Mouse (Mus musculus) forebrain, embryonic 11.5 days (tissue): ENCODE measurements around the gene Olfr644. TPM values are rescaled to one million over a fixed set of nuclear protein-coding genes. Genes with fewer than 3 reads are reported as not detected.

Source experiments
- ATAC-seq: fragments of 200-750 bp; cut with Nextera tagmentation; replicated peaks from 2 replicates; pipeline ENCODE4 v1.8.0; 2017; ENCODE audit warnings: moderate TSS enrichment; ENCODE audit not compliant: low FRiP score
- DNase-seq: peaks from one replicate; pipeline ENCODE4 v3.0.0-alpha.2; 2017; ENCODE audit warnings: low spot score
- H3K27ac ChIP-seq: fragments of 300-500 bp; sonication (generic); 2 replicates; pipeline ENCODE4 v1.5.1; 2014; ENCODE audit warnings: low read depth, low read length
- H3K27me3 ChIP-seq: fragments of 300-500 bp; sonication (generic); 2 replicates; pipeline ENCODE4 v1.6.1; 2014; ENCODE audit warnings: mild to moderate bottlenecking, low read length, mixed read lengths; ENCODE audit not compliant: control insufficient read depth, insufficient read depth
- H3K36me3 ChIP-seq: fragments of 300-500 bp; sonication (generic); 2 replicates; pipeline ENCODE4 v1.6.1; 2014; ENCODE audit warnings: mild to moderate bottlenecking, low read length, moderate library complexity, mixed read lengths; ENCODE audit not compliant: control insufficient read depth, insufficient read depth
- H3K4me1 ChIP-seq: fragments of 300-500 bp; sonication (generic); replicated peaks from 2 replicates; pipeline ENCODE4 v1.6.1; 2014; ENCODE audit warnings: low read length, mixed read lengths; ENCODE audit not compliant: control insufficient read depth, insufficient read depth
- H3K4me2 ChIP-seq: fragments of 300-500 bp; sonication (generic); 2 replicates; pipeline ENCODE4 v1.6.1; 2014; ENCODE audit warnings: low read depth, mild to moderate bottlenecking, low read length, moderate library complexity, mixed read lengths; ENCODE audit not compliant: severe bottlenecking
- H3K4me3 ChIP-seq: fragments of 300-500 bp; sonication (generic); 2 replicates; pipeline ENCODE4 v1.5.1; 2014; ENCODE audit warnings: low read depth, low read length
- H3K9ac ChIP-seq: fragments of 300-500 bp; sonication (generic); 2 replicates; pipeline ENCODE4 v1.6.1; 2014; ENCODE audit warnings: low read length
- H3K9me3 ChIP-seq: fragments of 300-500 bp; sonication (generic); 2 replicates; pipeline ENCODE4 v1.6.1; 2016; ENCODE audit warnings: low read length, mixed read lengths; ENCODE audit not compliant: control insufficient read depth
- WGBS: fragments of 180-500 bp; shearing (Covaris S2); extraction: QIAGEN DNeasy Blood & Tissue Kit; methylation state at CpG from one replicate; pipeline ENCODE4 v1.1.7; 2014; 5-methylcytosine and 5-hydroxymethylcytosine counted together
- polyA plus RNA-seq: library from polyadenylated mRNA; unstranded; fragments of >200 nt; fragmentation: Nextera tagmentation; extraction: Ambion mirVana; gene quantifications from 2 replicates; pipeline ENCODE4 v1.2.1, GENCODE M21; 2014

Gene Olfr644
- polyA plus RNA-seq, 1 experiment from 2014 or later, result not detected

GRCm38 (mm10) chr7:104026978-104027377 lies 44.7 kb downstream of the Olfr644 start:
- Histone ChIP-seq H3K36me3 (no peaks in the 10 kb centered on the region), H3K9ac (no peak overlapping the region), H3K4me1 (no peaks in the 10 kb centered on the region), H3K27me3 (no peaks in the 10 kb centered on the region), H3K4me3 (no peak overlapping the region), H3K27ac (no peak overlapping the region), H3K4me2 (no peak overlapping the region), H3K9me3 (no peaks in the 10 kb centered on the region)
- DNase-seq, result no peak
- 81% methylated on average over 3 of the region's 3 CpGs for WGBS
- ATAC-seq, result no peak

GRCm38 (mm10) chr7:104025473-104025872 lies 46.2 kb downstream of the Olfr644 start, which contains the start of gene Olfr640:
Gene Olfr640 (minus strand): TSS chr7:104025573.
- Histone ChIP-seq H3K9ac (no peak within 1 kb of the TSS), H3K27ac (no peak within 1 kb of the TSS), H3K36me3 (no peaks in the 10 kb centered on the region), H3K4me2 (no peak within 1 kb of the TSS), H3K9me3 (no peaks in the 10 kb centered on the region), H3K4me3 (no peak within 1 kb of the TSS), H3K27me3 (no peaks in the 10 kb centered on the region), H3K4me1 (no peaks in the 10 kb centered on the region)
- no peak for ATAC-seq
- 86% methylated on average over 6 of the region's 6 CpGs for WGBS
- DNase-seq, result no peak

- no peak overlapping the region for H3K27ac ChIP-seq
- no peaks in the 10 kb centered on the region for H3K36me3 ChIP-seq
- H3K9ac ChIP-seq, result no peak overlapping the region
- no peak for DNase-seq
- 88% methylated on average over 6 of the region's 6 CpGs for WGBS
- no peaks in the 10 kb centered on the region for H3K27me3 ChIP-seq
- no peak overlapping the region for H3K4me3 ChIP-seq
- no peak for ATAC-seq
- H3K4me1 ChIP-seq, result no peaks in the 10 kb centered on the region
- H3K4me2 ChIP-seq, result no peak overlapping the region
- no peaks in the 10 kb centered on the region for H3K9me3 ChIP-seq
Measured at GRCm38 (mm10) chr7:104021651-104022050, 50.0 kb downstream of the Olfr644 start.

- ATAC-seq, result no peak
- WGBS, result 91% methylated on average over 1 of the region's 1 CpGs
- Histone ChIP-seq H3K4me1 (no peaks in the 10 kb centered on the region), H3K36me3 (no peaks in the 10 kb centered on the region), H3K4me3 (no peak overlapping the region), H3K27me3 (no peaks in the 10 kb centered on the region), H3K9ac (no peak overlapping the region), H3K9me3 (no peaks in the 10 kb centered on the region), H3K4me2 (no peak overlapping the region), H3K27ac (no peak overlapping the region)
- DNase-seq, result no peak
Measured at GRCm38 (mm10) chr7:104018953-104019352, 52.7 kb downstream of the Olfr644 start.

- Histone ChIP-seq H3K4me2 (no peak within 1 kb of the TSS), H3K36me3 (no peaks in the 10 kb centered on the region), H3K27ac (no peak within 1 kb of the TSS), H3K4me3 (no peak within 1 kb of the TSS), H3K4me1 (no peaks in the 10 kb centered on the region), H3K9me3 (no peaks in the 10 kb centered on the region; the same call in 1 of the 2 replicates), H3K9ac (no peak within 1 kb of the TSS), H3K27me3 (no peaks in the 10 kb centered on the region)
- no peak for ATAC-seq
- DNase-seq, result no peak
Measured at GRCm38 (mm10) chr7:104017203-104017602, 54.5 kb downstream of the Olfr644 start, which contains the start of gene Olfr639. Gene Olfr639 (minus strand): TSS chr7:104017303.

Other genes starting within 250 kb of the Olfr644 start
- gene Hbb-bs, start 243.8 kb downstream of the Olfr644 start, polyA plus RNA-seq, result 254 and 256 TPM in 2 replicates
- not detected in 2 replicates for gene Hbb-bh2, start 231.3 kb downstream of the Olfr644 start, polyA plus RNA-seq
- gene Hbb-bh1, start 228.7 kb downstream of the Olfr644 start, polyA plus RNA-seq, result 2,356 and 2,804 TPM in 2 replicates
- gene Hbb-y, start 218.7 kb downstream of the Olfr644 start, polyA plus RNA-seq, result 10,747 and 11,615 TPM in 2 replicates
- not detected in 2 replicates for gene Olfr66, start 185.6 kb downstream of the Olfr644 start, polyA plus RNA-seq
- gene Olfr64, start 177.4 kb downstream of the Olfr644 start, polyA plus RNA-seq, result not detected in 2 replicates
- not detected in 2 replicates for gene Olfr65, start 168.4 kb downstream of the Olfr644 start, polyA plus RNA-seq
- not detected in 2 replicates for gene Olfr631, start 143.0 kb downstream of the Olfr644 start, polyA plus RNA-seq
- 0.12 TPM in 1 of 2 replicates, not detected in the other for gene Olfr632, start 137.5 kb downstream of the Olfr644 start, polyA plus RNA-seq
- gene Olfr633, start 127.4 kb downstream of the Olfr644 start, polyA plus RNA-seq, result not detected in 2 replicates
- 0.03 TPM in 1 of 2 replicates, not detected in the other for gene Olfr635, start 100.7 kb downstream of the Olfr644 start, polyA plus RNA-seq
- gene Olfr638, start 73.1 kb downstream of the Olfr644 start, polyA plus RNA-seq, result not detected in 2 replicates
- gene Olfr639, start 54.6 kb downstream of the Olfr644 start, polyA plus RNA-seq, result 0.04 TPM in 2 replicates
- gene Olfr640, start 46.3 kb downstream of the Olfr644 start, polyA plus RNA-seq, result not detected in 2 replicates
- gene Olfr641, start 36.4 kb downstream of the Olfr644 start, polyA plus RNA-seq, result not detected in 2 replicates
- not detected in 2 replicates for gene Olfr642, start 19.2 kb downstream of the Olfr644 start, polyA plus RNA-seq
- gene 4930516K23Rik, start 10.4 kb downstream of the Olfr644 start, polyA plus RNA-seq, result not detected in 2 replicates
- gene Olfr645, start 13.6 kb upstream of the Olfr644 start, polyA plus RNA-seq, result not detected in 2 replicates
- not detected in 2 replicates for gene Olfr646, start 33.0 kb upstream of the Olfr644 start, polyA plus RNA-seq
- not detected in 2 replicates for gene Ubqln5, start 58.0 kb upstream of the Olfr644 start, polyA plus RNA-seq
- gene Olfr643, start 65.5 kb upstream of the Olfr644 start, polyA plus RNA-seq, result not detected in 2 replicates
- gene Ubqln3, start 71.4 kb upstream of the Olfr644 start, polyA plus RNA-seq, result not detected in 2 replicates
- not detected in 2 replicates for gene Ubqlnl, start 78.7 kb upstream of the Olfr644 start, polyA plus RNA-seq
- not detected in 2 replicates for gene Olfm5, start 93.0 kb upstream of the Olfr644 start, polyA plus RNA-seq
- gene Olfr648, start 111.5 kb upstream of the Olfr644 start, polyA plus RNA-seq, result 0.27 and 0.40 TPM in 2 replicates
- gene Olfr649, start 124.1 kb upstream of the Olfr644 start, polyA plus RNA-seq, result not detected in 2 replicates
- gene Trim6, start 146.9 kb upstream of the Olfr644 start, polyA plus RNA-seq, result 2.7 and 3.3 TPM in 2 replicates
- gene Trim34a, start 172.6 kb upstream of the Olfr644 start, polyA plus RNA-seq, result 0.64 and 1.1 TPM in 2 replicates
- 0.12 TPM in 1 of 2 replicates, not detected in the other for gene Trim5, start 216.2 kb upstream of the Olfr644 start, polyA plus RNA-seq
- gene Trim12a, start 243.6 kb upstream of the Olfr644 start, polyA plus RNA-seq, result 1.5 and 1.7 TPM in 2 replicates